Mouse (Mus musculus): ENCODE measurements at regions not wholly inside any gene's neighbourhood (a gene's known extent, or its start where the extent isn't known, plus 50 kb on each side); places are given as distances from the start of the nearest gene placed in this dataset.

- H3K27me3 ChIP-seq (ENCODE audit: control insufficient read depth, insufficient read depth, low read length), result no peaks in the 10 kb centered on the region
- 72% methylated on average over 3 of the region's 3 CpGs for WGBS
- H3K9me3 ChIP-seq (replicated peaks; ENCODE audit: control insufficient read depth, low read length), result no peaks in the 10 kb centered on the region
- DNase-seq (ENCODE audit: low spot score), result no peak
- no peak overlapping the region for H3K9ac ChIP-seq (replicated peaks; ENCODE audit: low read depth, low read length)
- ATAC-seq (ENCODE audit: insufficient read depth, low read depth), result no peak
- no peak overlapping the region for H3K4me2 ChIP-seq (ENCODE audit: low read depth, low read length)
- H3K4me1 ChIP-seq (ENCODE audit: control insufficient read depth, insufficient read depth), result no peaks in the 10 kb centered on the region
- TF ChIP-seq CTCF (IDR thresholded peaks at IDR 0.05; ENCODE audit: low read depth) (no peak), EP300 (IDR thresholded peaks at IDR 0.05; ENCODE audit: low read depth) (no peak)
- H3K36me3 ChIP-seq (replicated peaks; ENCODE audit: control insufficient read depth, insufficient read depth, low read length), result no peaks in the 10 kb centered on the region
- no peak overlapping the region for H3K4me3 ChIP-seq (ENCODE audit: low read depth, low read length)
- no peak overlapping the region for H3K27ac ChIP-seq (ENCODE audit: low read depth)
Measured at GRCm38 (mm10) chr16:24220613-24221012, 172.7 kb upstream of the Lpp start.

GRCm38 (mm10) chr16:24219691-24220090, 173.6 kb upstream of the Lpp start:
- Histone ChIP-seq H3K4me1 (ENCODE audit: control insufficient read depth, insufficient read depth) (no peaks in the 10 kb centered on the region), H3K9ac (replicated peaks; ENCODE audit: low read depth, low read length) (no peak overlapping the region), H3K4me3 (ENCODE audit: low read depth, low read length) (no peak overlapping the region), H3K9me3 (replicated peaks; ENCODE audit: control insufficient read depth, low read length) (no peaks in the 10 kb centered on the region), H3K27me3 (ENCODE audit: control insufficient read depth, insufficient read depth, low read length) (no peaks in the 10 kb centered on the region), H3K27ac (ENCODE audit: low read depth) (no peak overlapping the region), H3K36me3 (replicated peaks; ENCODE audit: control insufficient read depth, insufficient read depth, low read length) (no peaks in the 10 kb centered on the region), H3K4me2 (ENCODE audit: low read depth, low read length) (no peak overlapping the region)
- DNase-seq (ENCODE audit: low spot score) (no peak), ATAC-seq (ENCODE audit: insufficient read depth, low read depth) (no peak)
- TF ChIP-seq EP300 (IDR thresholded peaks at IDR 0.05; ENCODE audit: low read depth) (no peak), CTCF (IDR thresholded peaks at IDR 0.05; ENCODE audit: low read depth) (no peak)
- WGBS, result 78% methylated on average over 9 of the region's 9 CpGs

- WGBS, result 65% methylated on average over 4 of the region's 4 CpGs
- H3K9ac ChIP-seq (replicated peaks; ENCODE audit: low read depth, low read length), result no peak overlapping the region
- H3K4me1 ChIP-seq (ENCODE audit: control insufficient read depth, insufficient read depth), result no peaks in the 10 kb centered on the region
- no peak overlapping the region for H3K4me3 ChIP-seq (ENCODE audit: low read depth, low read length)
- H3K27me3 ChIP-seq (ENCODE audit: control insufficient read depth, insufficient read depth, low read length), result no peaks in the 10 kb centered on the region
- no peak for TF ChIP-seq CTCF (IDR thresholded peaks at IDR 0.05; ENCODE audit: low read depth)
- no peak for DNase-seq (ENCODE audit: low spot score)
- H3K27ac ChIP-seq (ENCODE audit: low read depth), result no peak overlapping the region
- no peak for ATAC-seq (ENCODE audit: insufficient read depth, low read depth)
- H3K9me3 ChIP-seq (replicated peaks; ENCODE audit: control insufficient read depth, low read length), result no peaks in the 10 kb centered on the region
- H3K4me2 ChIP-seq (ENCODE audit: low read depth, low read length), result no peak overlapping the region
- no peaks in the 10 kb centered on the region for H3K36me3 ChIP-seq (replicated peaks; ENCODE audit: control insufficient read depth, insufficient read depth, low read length)
Measured at GRCm38 (mm10) chr16:24218850-24219185, 174.5 kb upstream of the Lpp start.

DNA sequence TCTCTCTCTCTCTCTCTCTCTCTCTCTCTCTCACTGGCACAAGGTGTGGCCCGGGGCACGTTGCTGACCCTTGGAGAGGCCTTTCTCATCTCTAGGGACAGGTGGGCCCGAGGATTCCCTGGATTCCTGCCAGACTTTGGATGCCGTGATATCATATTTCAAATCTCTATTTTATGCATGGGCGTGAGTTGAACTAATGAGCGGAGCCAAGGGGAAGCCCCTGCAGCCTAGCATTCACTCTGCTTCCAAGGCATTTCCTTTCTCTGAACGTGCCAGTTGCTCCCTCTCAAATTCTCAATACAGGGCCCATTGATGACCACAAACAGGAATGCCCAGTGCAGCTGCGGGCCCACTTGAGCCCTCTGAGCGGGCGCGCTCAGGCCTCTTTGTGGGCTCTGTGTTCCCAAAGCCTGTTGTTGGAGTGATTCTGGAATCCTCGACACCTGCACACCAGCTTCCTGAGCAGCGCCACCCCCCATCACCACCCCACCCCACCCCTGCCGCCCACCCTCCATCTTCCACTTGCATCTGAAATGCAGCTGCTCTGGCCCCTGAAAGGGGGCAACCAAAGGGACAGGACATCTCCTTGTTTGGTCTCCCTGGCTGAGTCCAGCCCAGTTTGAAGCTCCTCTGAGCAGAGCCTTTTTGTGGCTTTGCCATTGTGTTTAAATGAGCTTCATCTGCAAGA, 175.0 kb upstream of the Lpp start:
- Histone ChIP-seq H3K27ac (ENCODE audit: low read depth) (no peak overlapping the region), H3K9me3 (replicated peaks; ENCODE audit: control insufficient read depth, low read length) (no peaks in the 10 kb centered on the region), H3K4me3 (ENCODE audit: low read depth, low read length) (no peak overlapping the region), H3K9ac (replicated peaks; ENCODE audit: low read depth, low read length) (no peak overlapping the region), H3K27me3 (ENCODE audit: control insufficient read depth, insufficient read depth, low read length) (no peaks in the 10 kb centered on the region), H3K4me2 (ENCODE audit: low read depth, low read length) (no peak overlapping the region), H3K36me3 (replicated peaks; ENCODE audit: control insufficient read depth, insufficient read depth, low read length) (no peaks in the 10 kb centered on the region), H3K4me1 (ENCODE audit: control insufficient read depth, insufficient read depth) (no peaks in the 10 kb centered on the region)
- 64% methylated on average over 14 of the region's 14 CpGs for WGBS
- TF ChIP-seq CTCF (IDR thresholded peaks at IDR 0.05; ENCODE audit: low read depth) (no peak), EP300 (IDR thresholded peaks at IDR 0.05; ENCODE audit: low read depth) (no peak)
- no peak for DNase-seq (ENCODE audit: low spot score)
- ATAC-seq (ENCODE audit: insufficient read depth, low read depth), result no peak

GRCm38 (mm10) chr16:24216828-24217227, 176.5 kb upstream of the Lpp start:
- no peak overlapping the region for H3K27ac ChIP-seq (ENCODE audit: low read depth)
- ATAC-seq (ENCODE audit: insufficient read depth, low read depth) (no peak), DNase-seq (ENCODE audit: low spot score) (no peak)
- no peaks in the 10 kb centered on the region for H3K36me3 ChIP-seq (replicated peaks; ENCODE audit: control insufficient read depth, insufficient read depth, low read length)
- H3K9ac ChIP-seq (replicated peaks; ENCODE audit: low read depth, low read length), result no peak overlapping the region
- TF ChIP-seq EP300 (IDR thresholded peaks at IDR 0.05; ENCODE audit: low read depth) (no peak), CTCF (IDR thresholded peaks at IDR 0.05; ENCODE audit: low read depth) (no peak)
- no peaks in the 10 kb centered on the region for H3K27me3 ChIP-seq (ENCODE audit: control insufficient read depth, insufficient read depth, low read length)
- H3K4me2 ChIP-seq (ENCODE audit: low read depth, low read length), result no peak overlapping the region
- no peaks in the 10 kb centered on the region for H3K9me3 ChIP-seq (replicated peaks; ENCODE audit: control insufficient read depth, low read length)
- H3K4me1 ChIP-seq (ENCODE audit: control insufficient read depth, insufficient read depth), result no peaks in the 10 kb centered on the region
- no peak overlapping the region for H3K4me3 ChIP-seq (ENCODE audit: low read depth, low read length)
- WGBS, result 83% methylated on average over 5 of the region's 5 CpGs

DNA sequence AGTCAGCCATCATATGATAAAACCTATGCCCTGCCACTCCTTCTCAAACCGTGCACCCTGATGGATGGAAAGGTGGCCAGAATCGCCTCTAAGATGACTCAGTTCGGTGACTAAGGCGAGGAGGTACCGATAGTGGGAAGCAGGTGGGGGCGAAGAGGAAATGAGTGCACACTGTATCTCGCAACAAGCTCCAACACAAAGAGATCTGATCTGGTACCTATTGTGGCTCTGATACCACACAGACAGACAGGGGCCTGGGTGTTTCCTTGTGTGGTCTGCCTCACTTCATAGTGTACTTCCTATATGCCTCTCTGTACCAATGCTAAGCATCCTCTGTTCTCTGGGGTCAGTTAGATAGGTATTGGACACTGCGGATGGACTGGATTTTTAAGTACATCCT, 178.0 kb upstream of the Lpp start:
- TF ChIP-seq CTCF (IDR thresholded peaks at IDR 0.05; ENCODE audit: low read depth), result no peak
- no peak for TF ChIP-seq EP300 (IDR thresholded peaks at IDR 0.05; ENCODE audit: low read depth)
- WGBS, result 85% methylated on average over 8 of the region's 8 CpGs
- Histone ChIP-seq H3K9me3 (replicated peaks; ENCODE audit: control insufficient read depth, low read length) (no peaks in the 10 kb centered on the region), H3K9ac (replicated peaks; ENCODE audit: low read depth, low read length) (no peak overlapping the region), H3K27ac (ENCODE audit: low read depth) (no peak overlapping the region), H3K36me3 (replicated peaks; ENCODE audit: control insufficient read depth, insufficient read depth, low read length) (no peaks in the 10 kb centered on the region), H3K27me3 (ENCODE audit: control insufficient read depth, insufficient read depth, low read length) (no peaks in the 10 kb centered on the region), H3K4me1 (ENCODE audit: control insufficient read depth, insufficient read depth) (no peaks in the 10 kb centered on the region), H3K4me2 (ENCODE audit: low read depth, low read length) (no peak overlapping the region), H3K4me3 (ENCODE audit: low read depth, low read length) (no peak overlapping the region)
- ATAC-seq (ENCODE audit: insufficient read depth, low read depth) (no peak), DNase-seq (ENCODE audit: low spot score) (no peak)

Data from heart, postnatal 0 days (tissue).